Mouse (Mus musculus): Measurements from ENCODE around the gene Dmrtc2.
"Not testable (repeated sequence)": the region's sequence is repeated elsewhere in the genome, so short reads cannot be mapped to it uniquely, and the experiment has no call there.

Gene Dmrtc2

GRCm38 (mm10) chr7:24869080-24869479 is 777 bp upstream of the Dmrtc2 start:
- no peak for DNase-seq (ENCODE audit: low spot score in 2 of 2)

- no peak for DNase-seq (ENCODE audit: low spot score in 2 of 2)
Observed at GRCm38 (mm10) chr7:24877588-24877987, 7.7 kb downstream of the Dmrtc2 start.

- no peak for DNase-seq (ENCODE audit: low spot score in 2 of 2)
Observed at GRCm38 (mm10) chr7:24879620-24880019, 9.8 kb downstream of the Dmrtc2 start.

- DNase-seq (ENCODE audit: low spot score in 2 of 2): no peak
Observed at GRCm38 (mm10) chr7:24882416-24883199, 12.8 kb downstream of the Dmrtc2 start.

- DNase-seq (ENCODE audit: low spot score in 2 of 2): peak; percentile 99
Observed at GRCm38 (mm10) chr7:24883896-24884692, 14.2 kb downstream of the Dmrtc2 start, which contains the start of gene Rps19. Gene Rps19, plus strand, starts transcription at chr7:24884371.

- no peak for DNase-seq (ENCODE audit: low spot score in 2 of 2)
Observed at GRCm38 (mm10) chr7:24884693-24885291, 14.9 kb downstream of the Dmrtc2 start.

- DNase-seq (ENCODE audit: low spot score in 2 of 2): no peak
Observed at GRCm38 (mm10) chr7:24885468-24886307, 15.8 kb downstream of the Dmrtc2 start.

GRCm38 (mm10) chr7:24886308-24886633 is 16.4 kb downstream of the Dmrtc2 start:
- DNase-seq (ENCODE audit: low spot score in 2 of 2): no peak

GRCm38 (mm10) chr7:24887096-24887495 is 17.2 kb downstream of the Dmrtc2 start:
- no peak for DNase-seq (ENCODE audit: low spot score in 2 of 2)

- no peak for DNase-seq (ENCODE audit: low spot score in 2 of 2)
Observed at GRCm38 (mm10) chr7:24889431-24890220, 19.8 kb downstream of the Dmrtc2 start.

GRCm38 (mm10) chr7:24890281-24891216 is 20.7 kb downstream of the Dmrtc2 start:
- DNase-seq (ENCODE audit: low spot score in 2 of 2): peak; percentile 52 to 64

GRCm38 (mm10) chr7:24891241-24892124 is 21.6 kb downstream of the Dmrtc2 start:
- no peak for DNase-seq (ENCODE audit: low spot score in 2 of 2)

- DNase-seq (ENCODE audit: low spot score in 2 of 2): no peak
Observed at GRCm38 (mm10) chr7:24892125-24892583, 22.3 kb downstream of the Dmrtc2 start.

GRCm38 (mm10) chr7:24895749-24896148 is 25.9 kb downstream of the Dmrtc2 start:
- not testable (repeated sequence) for DNase-seq (ENCODE audit: low spot score in 2 of 2)

GRCm38 (mm10) chr7:24896269-24896668 is 26.4 kb downstream of the Dmrtc2 start:
- DNase-seq (ENCODE audit: low spot score in 2 of 2): no peak

- peak in 1 of 2 experiments; percentile 23 for DNase-seq (ENCODE audit: low spot score in 2 of 2)
Observed at GRCm38 (mm10) chr7:24897224-24897623, 27.4 kb downstream of the Dmrtc2 start, which contains the start of gene Cd79a. Gene Cd79a, plus strand, starts transcription at chr7:24897381.

- DNase-seq (ENCODE audit: low spot score in 2 of 2): no peak
Observed at GRCm38 (mm10) chr7:24897959-24898358, 28.1 kb downstream of the Dmrtc2 start.

- no peak for DNase-seq (ENCODE audit: low spot score in 2 of 2)
Observed at GRCm38 (mm10) chr7:24901114-24901513, 31.3 kb downstream of the Dmrtc2 start.

All from heart, adult 9 months (tissue).